Mouse (Mus musculus) lung, postnatal 14 days (tissue): ENCODE data around the gene Tnfrsf19.

Experiments
- DNase-seq: peaks from one replicate; pipeline ENCODE4 v3.0.0; 2021

Tnfrsf19 gene

GRCm38 (mm10) chr14:61046091-61046681 is at the start of gene Tnfrsf19:
Gene Tnfrsf19 (minus strand): TSS chr14:61046490.
- peak; percentile 80 for DNase-seq

- peak; percentile 36 for DNase-seq
Observed at GRCm38 (mm10) chr14:61092073-61092472, 45.8 kb upstream of the Tnfrsf19 start.

GRCm38 (mm10) chr14:61090955-61091354 is 44.7 kb upstream of the Tnfrsf19 start:
- DNase-seq: no peak

- no peak for DNase-seq
Observed at GRCm38 (mm10) chr14:61088187-61088586, 41.9 kb upstream of the Tnfrsf19 start.

- peak; percentile 63 for DNase-seq
Observed at GRCm38 (mm10) chr14:61085325-61085724, 39.0 kb upstream of the Tnfrsf19 start.

- no peak for DNase-seq
Observed at GRCm38 (mm10) chr14:61069555-61069954, 23.3 kb upstream of the Tnfrsf19 start.

- no peak for DNase-seq
Observed at GRCm38 (mm10) chr14:61061729-61062128, 15.4 kb upstream of the Tnfrsf19 start.

GRCm38 (mm10) chr14:61059316-61059945 is 13.1 kb upstream of the Tnfrsf19 start:
- DNase-seq: no peak

- DNase-seq: no peak
Observed at GRCm38 (mm10) chr14:61056962-61057361, 10.7 kb upstream of the Tnfrsf19 start.

- DNase-seq: no peak
Observed at GRCm38 (mm10) chr14:61056445-61056844, 10.2 kb upstream of the Tnfrsf19 start.

GRCm38 (mm10) chr14:61055864-61056263 is 9.6 kb upstream of the Tnfrsf19 start:
- DNase-seq: no peak

GRCm38 (mm10) chr14:61052163-61052562 is 5.9 kb upstream of the Tnfrsf19 start:
- no peak for DNase-seq

- peak; percentile 33 for DNase-seq
Observed at GRCm38 (mm10) chr14:61045446-61046090, 722 bp downstream of the Tnfrsf19 start.

- no peak for DNase-seq
Observed at GRCm38 (mm10) chr14:61044316-61044715, 2.0 kb downstream of the Tnfrsf19 start.

GRCm38 (mm10) chr14:61043511-61044310 is 2.6 kb downstream of the Tnfrsf19 start:
- no peak for DNase-seq

- DNase-seq: no peak
Observed at GRCm38 (mm10) chr14:61042291-61042690, 4.0 kb downstream of the Tnfrsf19 start.

- no peak for DNase-seq
Observed at GRCm38 (mm10) chr14:61040236-61040635, 6.1 kb downstream of the Tnfrsf19 start.

GRCm38 (mm10) chr14:61038082-61038472 is 8.2 kb downstream of the Tnfrsf19 start:
- DNase-seq: no peak

- peak; percentile 70 for DNase-seq
Observed at GRCm38 (mm10) chr14:61037321-61038081, 8.8 kb downstream of the Tnfrsf19 start.

GRCm38 (mm10) chr14:61030366-61030765 is 15.9 kb downstream of the Tnfrsf19 start:
- peak; percentile 42 for DNase-seq

- DNase-seq: no peak
Observed at GRCm38 (mm10) chr14:61024006-61024405, 22.3 kb downstream of the Tnfrsf19 start.

GRCm38 (mm10) chr14:61022383-61022782 is 23.9 kb downstream of the Tnfrsf19 start:
- no peak for DNase-seq

- DNase-seq: no peak
Observed at GRCm38 (mm10) chr14:61020968-61021367, 25.3 kb downstream of the Tnfrsf19 start.
